Mouse (Mus musculus) heart, adult 2 months (tissue): ENCODE measurements around the gene S100z. TPM values are rescaled to one million over a fixed set of nuclear protein-coding genes. Genes with fewer than 3 reads are reported as not detected.

ENCODE experiments used
- DNase-seq, 2 experiments: peaks; one replicate each; pipeline ENCODE4 v3.0.0; 2021
- H3K27ac ChIP-seq: fragments of 200-600 bp; 2 replicates; pipeline ENCODE4 v1.8.1; 2022
- H3K27me3 ChIP-seq: fragments of 200-500 bp; 2 replicates; pipeline ENCODE4 v1.6.1; 2012; ENCODE audit warnings: mild to moderate bottlenecking, low read length, inconsistent platforms, mixed read lengths; ENCODE audit not compliant: control insufficient read depth, insufficient read depth
- H3K36me3 ChIP-seq: fragments of 200-500 bp; 2 replicates; pipeline ENCODE4 v1.6.1; 2012; ENCODE audit warnings: low read length, inconsistent platforms; ENCODE audit not compliant: control insufficient read depth, insufficient read depth
- H3K4me1 ChIP-seq: fragments of 200-500 bp; 2 replicates; pipeline ENCODE4 v1.6.1; 2011; ENCODE audit warnings: low read length; ENCODE audit not compliant: control insufficient read depth, insufficient read depth
- H3K4me3 ChIP-seq: fragments of 200-600 bp; 2 replicates; pipeline ENCODE4 v1.8.1; 2022
- H3K79me2 ChIP-seq: fragments of 200-500 bp; replicated peaks from 2 replicates; pipeline ENCODE4 v1.6.1; 2012; ENCODE audit warnings: mild to moderate bottlenecking, inconsistent platforms, low read length, moderate library complexity, mixed read lengths; ENCODE audit not compliant: control insufficient read depth, insufficient read depth
- H3K9ac ChIP-seq: fragments of 200-500 bp; 2 replicates; pipeline ENCODE4 v1.6.1; 2012; ENCODE audit warnings: low read depth, mild to moderate bottlenecking, control low read depth, inconsistent platforms, low read length, mixed read lengths
- CTCF ChIP-seq: fragments of 200-600 bp; IDR thresholded peaks from 2 replicates; pipeline ENCODE4 v1.8.1; 2022; ENCODE audit warnings: antibody characterized with exemption, mild to moderate bottlenecking, moderate library complexity
- EP300 ChIP-seq: fragments of 200-500 bp; IDR thresholded peaks from 2 replicates; pipeline ENCODE4 v1.6.1; 2011; ENCODE audit warnings: low read depth, low read length, control low read depth; ENCODE audit not compliant: insufficient read depth
- POLR2A ChIP-seq: fragments of 200-500 bp; IDR thresholded peaks from 2 replicates; pipeline ENCODE4 v1.6.1; 2011; ENCODE audit warnings: mild to moderate bottlenecking, low read depth, low read length, control low read depth; ENCODE audit not compliant: insufficient read depth
- WGBS: fragments of 180-500 bp; shearing (Covaris S2); methylation state at CpG from one replicate; pipeline ENCODE4 v1.1.7; 2018; 5-methylcytosine and 5-hydroxymethylcytosine counted together
- intact Hi-C: fragments of 180-260 bp; cut with DNase I; formaldehyde crosslinking; loops from one replicate; pipeline ENCODE4 v1.15.1; 2025
- polyA plus RNA-seq: library from polyadenylated mRNA; depleted of rRNA; stranded (reverse); fragments of >200 nt; gene quantifications from 2 replicates; pipeline ENCODE4 v1.2.3, GENCODE M21; 2012; rRNA removed
- total RNA-seq, 2 experiments: library from RNA; stranded (reverse); gene quantifications; 2 replicates each; pipeline ENCODE4 v1.2.3; 2021

S100z gene
- total and polyA plus RNA-seq, 3 experiments, result not detected

DNA sequence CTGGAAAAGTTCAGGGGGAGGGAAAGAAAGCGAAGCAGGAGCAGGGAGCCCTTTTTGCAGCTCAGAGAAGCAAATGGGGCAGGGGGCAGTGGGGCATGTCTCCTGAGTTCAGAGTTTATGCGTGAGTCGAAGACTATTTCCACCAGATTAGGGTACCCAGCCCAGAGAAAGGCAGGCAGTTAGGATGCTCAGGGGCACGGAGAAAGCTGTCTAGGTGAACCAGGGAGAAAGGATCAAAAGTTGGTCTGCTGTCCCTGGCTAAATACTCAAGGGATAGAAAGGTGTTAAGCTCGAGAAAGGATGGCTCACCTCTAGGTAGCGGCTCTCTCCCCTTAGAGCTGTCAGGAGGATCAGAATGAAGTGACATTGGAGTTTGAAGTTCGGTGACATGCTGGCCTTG is 34.2 kb downstream of the S100z start:
- no peaks in the 10 kb centered on the region for H3K79me2 ChIP-seq
- H3K27me3 ChIP-seq, result peaks cover 3% of the 10 kb centered on the region; the same call in 1 of the 2 replicates
- H3K36me3 ChIP-seq, result no peaks in the 10 kb centered on the region
- TF ChIP-seq EP300, result no peak
- no peak for TF ChIP-seq POLR2A
- TF ChIP-seq CTCF, result no peak
- H3K4me1 ChIP-seq, result no peaks in the 10 kb centered on the region
- 36% methylated on average over 7 of the region's 7 CpGs for WGBS
- H3K27ac ChIP-seq, result no peak overlapping the region
- no peak overlapping the region for H3K9ac ChIP-seq
- no peak for DNase-seq
- intact Hi-C loops, result no loop called here
- H3K4me3 ChIP-seq, result no peak overlapping the region

- DNase-seq, result no peak
- no peak overlapping the region for H3K9ac ChIP-seq
- WGBS, result 6% methylated on average over 46 of the region's 46 CpGs
- no peaks in the 10 kb centered on the region for H3K4me1 ChIP-seq
- 0 out of 2 replicates have a peak, but pooled peaks have one; percentile 10 for TF ChIP-seq CTCF
- TF ChIP-seq EP300, result no peak
- intact Hi-C loops, result no loop called here
- peaks cover 3% of the 10 kb centered on the region; the same call in 1 of the 2 replicates for H3K27me3 ChIP-seq
- H3K27ac ChIP-seq, result no peak overlapping the region
- no peaks in the 10 kb centered on the region for H3K79me2 ChIP-seq
- H3K4me3 ChIP-seq, result no peak overlapping the region
- no peaks in the 10 kb centered on the region for H3K36me3 ChIP-seq
These were observed 34.9 kb downstream of the S100z start for GRCm38 (mm10) chr13:95443376-95444233.

GRCm38 (mm10) chr13:95442901-95443300 is 35.6 kb downstream of the S100z start:
- H3K4me3 ChIP-seq, result no peak overlapping the region
- DNase-seq, result no peak
- H3K36me3 ChIP-seq, result no peaks in the 10 kb centered on the region
- no peaks in the 10 kb centered on the region for H3K4me1 ChIP-seq
- no peak overlapping the region for H3K27ac ChIP-seq
- intact Hi-C loops, result no loop called here
- H3K9ac ChIP-seq, result no peak overlapping the region
- H3K27me3 ChIP-seq, result peaks cover 3% of the 10 kb centered on the region; the same call in 1 of the 2 replicates
- no peak for TF ChIP-seq CTCF
- no peak for TF ChIP-seq POLR2A
- TF ChIP-seq EP300, result no peak
- WGBS, result 32% methylated on average over 4 of the region's 4 CpGs
- H3K79me2 ChIP-seq, result no peaks in the 10 kb centered on the region

DNA sequence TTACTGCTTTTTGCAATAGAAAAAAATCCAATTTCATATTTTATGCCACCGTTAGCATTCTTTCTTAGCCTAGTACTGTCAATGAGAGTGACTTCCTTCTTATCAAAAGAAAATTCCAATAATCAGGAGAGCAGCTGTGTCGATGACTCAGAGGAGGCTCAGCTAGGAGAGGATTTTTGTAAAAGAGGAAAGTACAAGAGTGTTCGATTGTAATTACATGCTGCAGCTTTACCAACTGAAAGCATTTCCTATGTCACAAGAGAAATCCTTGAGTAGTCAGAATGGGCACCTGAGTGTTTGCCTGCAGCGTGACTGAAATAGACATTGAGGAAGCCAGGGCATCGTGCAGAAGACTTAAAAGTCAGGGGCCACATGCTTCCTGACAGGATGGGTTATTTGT is 39.0 kb downstream of the S100z start:
- no peak for DNase-seq
- Histone ChIP-seq H3K79me2 (no peaks in the 10 kb centered on the region), H3K27ac (no peak overlapping the region), H3K4me1 (no peaks in the 10 kb centered on the region), H3K4me3 (no peak overlapping the region), H3K9ac (no peak overlapping the region), H3K36me3 (no peaks in the 10 kb centered on the region), H3K27me3 (peaks cover 3% of the 10 kb centered on the region; the same call in 1 of the 2 replicates)
- intact Hi-C loops, result no loop called here
- WGBS, result 31% methylated on average over 5 of the region's 5 CpGs
- TF ChIP-seq POLR2A (no peak), CTCF (no peak), EP300 (no peak)

GRCm38 (mm10) chr13:95431760-95432159 is 46.8 kb downstream of the S100z start:
- WGBS, result 84% methylated on average over 10 of the region's 10 CpGs
- TF ChIP-seq CTCF (no peak), POLR2A (no peak), EP300 (no peak)
- no peaks in the 10 kb centered on the region for H3K79me2 ChIP-seq
- H3K4me3 ChIP-seq, result no peak overlapping the region
- no peaks in the 10 kb centered on the region for H3K27me3 ChIP-seq
- no peak for DNase-seq
- H3K4me1 ChIP-seq, result no peaks in the 10 kb centered on the region
- intact Hi-C loops, result no loop called here
- no peak overlapping the region for H3K9ac ChIP-seq
- H3K27ac ChIP-seq, result no peak overlapping the region
- H3K36me3 ChIP-seq, result no peaks in the 10 kb centered on the region

- no peak for DNase-seq
- Histone ChIP-seq H3K4me1 (no peaks in the 10 kb centered on the region), H3K9ac (no peak overlapping the region), H3K36me3 (no peaks in the 10 kb centered on the region), H3K27ac (no peak overlapping the region), H3K27me3 (no peaks in the 10 kb centered on the region), H3K4me3 (no peak overlapping the region), H3K79me2 (no peaks in the 10 kb centered on the region)
- WGBS, result 30% methylated on average over 3 of the region's 3 CpGs
- intact Hi-C loops, result no loop called here
- TF ChIP-seq POLR2A (no peak), CTCF (no peak), EP300 (no peak)
These were observed 51.0 kb downstream of the S100z start for GRCm38 (mm10) chr13:95427499-95427898.

Other genes starting within 250 kb of the S100z start
- gene Pde8b, start 228.4 kb downstream of the S100z start, total RNA-seq, result 1 to 10 TPM; 2.6 to 5.0 TPM
- gene Pde8b, start 228.4 kb downstream of the S100z start, polyA plus RNA-seq, result 1.7 and 2.7 TPM in 2 replicates
- gene Zbed3, start 155.1 kb downstream of the S100z start, total RNA-seq, result 10 to 100 TPM; 14.6 to 15.4 TPM
- 21.0 and 26.6 TPM in 2 replicates for gene Zbed3, start 155.1 kb downstream of the S100z start, polyA plus RNA-seq
- 10 to 100 TPM; 21.8 to 24.1 TPM for gene Aggf1, start 103.4 kb downstream of the S100z start, total RNA-seq
- gene Aggf1, start 103.4 kb downstream of the S100z start, polyA plus RNA-seq, result 9.3 and 13.9 TPM in 2 replicates
- not detected for gene Crhbp, start 33.8 kb downstream of the S100z start, total RNA-seq
- not detected in 2 replicates for gene Crhbp, start 33.8 kb downstream of the S100z start, polyA plus RNA-seq
- gene F2rl1, start 46.5 kb upstream of the S100z start, total RNA-seq, result under 1 TPM; 0.41 to 0.63 TPM
- 0.91 and 1.2 TPM in 2 replicates for gene F2rl1, start 46.5 kb upstream of the S100z start, polyA plus RNA-seq
- gene F2r, start 139.8 kb upstream of the S100z start, total RNA-seq, result 10 to 100 TPM; 23.6 to 23.8 TPM
- 19.3 and 20.4 TPM in 2 replicates for gene F2r, start 139.8 kb upstream of the S100z start, polyA plus RNA-seq
- gene F2rl2, start 218.1 kb upstream of the S100z start, total RNA-seq, result under 1 TPM in 1 of 2 experiments, not detected in 1; 0.68 TPM
- 0.29 and 0.82 TPM in 2 replicates for gene F2rl2, start 218.1 kb upstream of the S100z start, polyA plus RNA-seq